Mouse (Mus musculus): ENCODE data around the gene Vps52. TPM values are rescaled to one million over a fixed set of nuclear protein-coding genes. Genes with fewer than 3 reads are reported as not detected.

Vps52 gene
- polyA plus RNA-seq, 1 experiment from 2014 or later: 53.5 TPM

DNA sequence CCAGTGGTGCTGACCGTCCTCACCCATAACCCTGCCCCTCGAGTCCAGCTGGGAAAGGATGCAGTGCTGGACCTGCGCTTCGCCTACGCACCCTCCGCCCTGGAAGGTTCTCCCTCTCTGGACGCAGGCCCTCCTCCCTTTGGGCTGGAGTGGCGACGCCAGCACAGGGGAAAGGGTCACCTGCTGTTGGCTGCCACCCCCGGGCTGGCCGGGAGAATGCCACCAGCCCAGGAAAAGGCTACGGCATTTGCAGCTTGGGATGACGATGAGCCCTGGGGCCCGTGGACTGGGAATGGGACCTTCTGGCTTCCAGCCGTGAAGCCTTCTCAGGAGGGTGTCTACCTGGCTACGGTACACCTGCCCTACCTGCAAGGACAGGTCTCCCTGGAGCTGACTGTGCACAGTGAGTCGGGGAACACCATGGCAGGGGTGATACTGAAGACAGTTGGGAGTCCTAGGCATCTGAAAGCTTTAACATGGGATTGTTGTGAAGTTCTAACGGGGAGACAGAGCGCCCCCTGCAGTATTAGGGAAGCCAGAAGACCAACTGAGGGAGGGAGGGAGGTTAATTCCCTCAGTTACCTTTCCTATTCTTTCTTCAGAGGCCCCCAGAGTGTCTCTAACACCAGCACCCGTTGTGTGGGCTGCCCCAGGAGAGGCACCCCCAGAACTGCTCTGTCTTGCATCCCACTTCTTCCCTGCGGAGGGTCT, 30.1 kb upstream of the Vps52 start:
- Histone ChIP-seq H3K36me3 (peaks cover 13% of the 10 kb centered on the region), H3K4me1 (peaks cover 25% of the 10 kb centered on the region), H3K27me3 (no peaks in the 10 kb centered on the region), H3K4me2 (no peak overlapping the region), H3K9me3 (replicated peaks) (no peaks in the 10 kb centered on the region), H3K9ac (no peak overlapping the region), H3K4me3 (replicated peaks) (no peak overlapping the region), H3K27ac (no peak overlapping the region)
- 85% methylated on average over 21 of the region's 21 CpGs for WGBS
- no peak for ATAC-seq (replicated peaks; ENCODE audit: low FRiP score)

- Histone ChIP-seq H3K9ac (no peak overlapping the region), H3K4me2 (no peak overlapping the region), H3K27ac (no peak overlapping the region), H3K27me3 (no peaks in the 10 kb centered on the region), H3K4me3 (replicated peaks) (no peak overlapping the region), H3K4me1 (peaks cover 26% of the 10 kb centered on the region), H3K9me3 (replicated peaks) (no peaks in the 10 kb centered on the region), H3K36me3 (peaks cover 13% of the 10 kb centered on the region)
- WGBS: 79% methylated on average over 17 of the region's 17 CpGs
- ATAC-seq (replicated peaks; ENCODE audit: low FRiP score): no peak
Measured at GRCm38 (mm10) chr17:33926207-33926932, 29.2 kb upstream of the Vps52 start.

GRCm38 (mm10) chr17:33928251-33928947, 27.2 kb upstream of the Vps52 start:
- Histone ChIP-seq H3K9me3 (replicated peaks) (no peaks in the 10 kb centered on the region), H3K4me2 (peak overlapping the region; percentile 99), H3K36me3 (peaks cover 28% of the 10 kb centered on the region), H3K27me3 (no peaks in the 10 kb centered on the region), H3K4me1 (peaks cover 24% of the 10 kb centered on the region), H3K9ac (peak overlapping the region; percentile 90), H3K27ac (no peak overlapping the region), H3K4me3 (replicated peaks) (peak overlapping the region; percentile 87)
- no peak for ATAC-seq (replicated peaks; ENCODE audit: low FRiP score)
- 61% methylated on average over 21 of the region's 21 CpGs for WGBS

DNA sequence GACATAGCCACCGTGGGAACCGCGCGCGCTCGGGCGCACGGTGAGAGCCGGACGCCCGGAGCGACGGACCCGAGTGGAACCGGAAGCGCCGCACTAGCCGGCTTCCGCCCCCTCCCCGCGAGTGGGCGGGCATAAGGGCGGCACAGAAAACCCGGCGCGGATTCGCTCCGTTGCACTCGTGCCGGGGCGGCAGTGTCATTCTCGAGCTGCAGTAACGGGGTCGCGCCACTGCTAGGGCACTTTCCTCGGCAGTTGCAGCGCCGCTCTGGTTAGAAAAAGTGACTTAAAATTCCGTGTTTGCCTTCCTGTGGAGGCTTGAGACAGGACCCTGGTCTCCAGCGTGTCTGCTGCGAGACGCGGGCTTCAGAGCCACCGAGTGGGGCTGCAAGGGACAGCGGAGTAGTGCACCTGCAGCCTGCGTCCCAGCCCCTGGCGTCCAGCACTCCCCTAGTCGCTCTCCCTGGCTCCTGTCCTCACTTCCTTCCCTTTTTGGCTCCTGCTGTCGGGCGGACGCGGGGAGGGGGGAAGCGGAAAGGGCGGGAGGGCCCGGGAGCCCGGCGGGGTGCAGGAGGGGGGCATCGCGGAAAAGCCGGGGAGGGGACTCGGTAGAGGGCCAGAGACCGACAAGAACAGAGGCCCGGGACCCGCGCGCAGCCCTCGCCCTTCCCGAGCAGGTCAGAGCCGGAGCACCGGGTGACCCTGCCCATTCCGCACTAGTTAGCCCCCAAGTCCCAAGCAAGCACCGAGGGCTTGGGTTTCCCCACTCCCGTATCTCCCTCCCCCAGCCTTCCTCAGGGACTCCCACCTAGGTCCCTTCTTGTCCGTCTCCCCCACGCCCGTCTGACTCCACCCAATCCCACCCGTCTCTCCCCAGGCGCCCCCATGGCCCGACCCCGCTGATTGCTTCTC, 26.0 kb upstream of the Vps52 start, which contains the start of gene Rgl2:
Rgl2 (plus strand) TSS at position 173 of the 909 bp plus-strand sequence.
- Histone ChIP-seq H3K36me3 (peaks cover 33% of the 10 kb centered on the region), H3K9me3 (replicated peaks) (no peaks in the 10 kb centered on the region), H3K27me3 (no peaks in the 10 kb centered on the region), H3K27ac (peak within 1 kb of the TSS; percentile 98), H3K9ac (peak within 1 kb of the TSS; percentile 90), H3K4me2 (peak within 1 kb of the TSS; percentile 99), H3K4me3 (replicated peaks) (peak within 1 kb of the TSS; percentile 87), H3K4me1 (peaks cover 24% of the 10 kb centered on the region)
- ATAC-seq (replicated peaks; ENCODE audit: low FRiP score): peak; percentile 83
- WGBS: under 1% methylated on average over 79 of the region's 80 CpGs

GRCm38 (mm10) chr17:33930280-33931158, 25.1 kb upstream of the Vps52 start:
- Histone ChIP-seq H3K27ac (peak overlapping the region; percentile 98), H3K9ac (peak overlapping the region; percentile 90), H3K4me3 (replicated peaks) (peak overlapping the region; percentile 87), H3K9me3 (replicated peaks) (no peaks in the 10 kb centered on the region), H3K36me3 (peaks cover 36% of the 10 kb centered on the region), H3K4me2 (peak overlapping the region; percentile 99), H3K4me1 (peaks cover 24% of the 10 kb centered on the region), H3K27me3 (no peaks in the 10 kb centered on the region)
- under 1% methylated on average over 45 of the region's 45 CpGs for WGBS
- ATAC-seq (replicated peaks; ENCODE audit: low FRiP score): peak; percentile 16; the same call in 1 of the 2 replicates

DNA sequence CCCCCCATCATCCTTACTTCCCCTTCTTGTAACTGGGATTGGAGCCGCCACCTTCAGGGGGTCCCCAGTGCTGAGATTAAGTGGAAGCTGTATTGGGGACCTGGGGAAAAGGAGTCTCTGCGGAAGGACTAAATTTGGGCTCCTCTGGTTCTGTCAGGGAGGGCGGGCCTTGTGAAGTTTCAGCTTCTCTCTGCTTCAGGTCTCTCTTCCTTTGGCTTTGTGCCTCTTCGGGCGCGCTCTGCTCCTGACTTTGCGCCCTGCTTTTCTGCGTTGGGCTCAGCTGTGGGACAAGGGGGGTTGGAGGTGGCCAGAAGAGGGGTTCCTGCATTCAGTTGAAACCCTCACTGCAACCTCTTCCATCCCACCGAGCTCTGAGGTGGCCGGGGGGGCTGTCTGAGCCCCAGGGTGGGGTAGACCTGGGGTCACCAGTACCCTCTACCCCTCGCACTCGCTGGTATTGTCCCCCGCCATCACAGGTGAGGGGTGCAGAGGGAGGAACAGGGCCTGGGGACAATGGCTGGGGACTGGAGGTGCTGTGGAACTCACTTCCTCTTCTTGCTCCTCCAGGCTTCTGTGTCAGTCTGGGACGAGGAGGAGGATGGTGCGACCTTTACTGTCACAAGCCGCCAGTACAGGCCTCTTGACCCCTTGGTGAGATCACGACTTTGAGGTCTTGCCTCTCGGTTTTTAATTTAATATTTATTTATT, 24.3 kb upstream of the Vps52 start:
- Histone ChIP-seq H3K36me3 (peaks cover 38% of the 10 kb centered on the region), H3K4me1 (peaks cover 24% of the 10 kb centered on the region), H3K27me3 (no peaks in the 10 kb centered on the region), H3K27ac (no peak overlapping the region), H3K9me3 (replicated peaks) (no peaks in the 10 kb centered on the region), H3K4me3 (replicated peaks) (peak overlapping the region; percentile 87), H3K9ac (peak overlapping the region; percentile 90), H3K4me2 (peak overlapping the region; percentile 99)
- 38% methylated on average over 18 of the region's 18 CpGs for WGBS
- ATAC-seq (replicated peaks; ENCODE audit: low FRiP score): no peak

- no peak for ATAC-seq (replicated peaks; ENCODE audit: low FRiP score)
- 93% methylated on average over 11 of the region's 11 CpGs for WGBS
- no peak overlapping the region for H3K4me2 ChIP-seq
- H3K9ac ChIP-seq: no peak overlapping the region
- H3K27me3 ChIP-seq: no peaks in the 10 kb centered on the region
- H3K9me3 ChIP-seq (replicated peaks): no peaks in the 10 kb centered on the region
- no peak overlapping the region for H3K27ac ChIP-seq
- peaks cover 24% of the 10 kb centered on the region for H3K4me1 ChIP-seq
- H3K36me3 ChIP-seq: peaks cover 41% of the 10 kb centered on the region
- no peak overlapping the region for H3K4me3 ChIP-seq (replicated peaks)
Measured at GRCm38 (mm10) chr17:33931947-33932346, 23.7 kb upstream of the Vps52 start.

DNA sequence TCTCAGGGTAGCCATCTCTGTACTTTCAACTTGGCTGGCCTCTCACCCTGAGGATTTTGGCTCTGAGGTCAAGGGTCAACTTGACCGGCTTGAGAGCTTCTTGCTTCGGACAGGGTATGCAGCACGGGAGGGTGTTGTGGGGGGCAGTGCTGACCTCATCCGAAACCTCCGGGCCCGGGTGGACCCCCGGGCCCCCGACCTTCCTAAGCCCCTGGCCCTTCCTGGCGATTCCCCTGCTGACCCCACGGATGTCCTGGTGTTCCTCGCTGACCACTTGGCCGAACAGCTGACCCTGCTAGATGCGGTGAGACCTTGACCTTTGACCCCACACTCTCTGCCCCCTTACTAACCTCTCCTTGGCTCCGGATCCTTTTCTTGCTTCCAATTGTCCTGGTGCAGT, 23.2 kb upstream of the Vps52 start:
- no peak for ATAC-seq (replicated peaks; ENCODE audit: low FRiP score)
- Histone ChIP-seq H3K27me3 (no peaks in the 10 kb centered on the region), H3K9me3 (replicated peaks) (no peaks in the 10 kb centered on the region), H3K36me3 (peaks cover 44% of the 10 kb centered on the region), H3K4me2 (no peak overlapping the region), H3K4me3 (replicated peaks) (no peak overlapping the region), H3K27ac (no peak overlapping the region), H3K4me1 (peaks cover 24% of the 10 kb centered on the region), H3K9ac (no peak overlapping the region)
- 86% methylated on average over 14 of the region's 14 CpGs for WGBS

DNA sequence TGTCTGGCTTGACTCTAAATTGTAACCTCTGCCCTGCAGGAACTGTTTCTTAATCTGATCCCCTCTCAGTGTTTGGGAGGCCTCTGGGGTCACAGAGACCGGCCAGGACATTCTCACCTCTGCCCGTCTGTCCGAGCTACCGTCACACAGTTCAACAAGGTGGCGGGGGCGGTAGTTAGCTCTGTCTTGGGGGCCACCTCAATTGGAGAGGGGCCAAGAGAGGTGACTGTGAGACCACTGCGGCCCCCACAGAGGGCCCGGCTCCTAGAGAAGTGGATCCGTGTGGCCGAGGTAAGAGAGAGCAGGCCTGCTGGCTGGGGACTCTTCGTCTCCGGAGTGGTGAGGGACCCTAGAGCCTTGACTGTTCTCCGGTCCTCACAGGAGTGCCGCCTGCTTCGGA, 22.6 kb upstream of the Vps52 start:
- H3K36me3 ChIP-seq: peaks cover 46% of the 10 kb centered on the region
- ATAC-seq (replicated peaks; ENCODE audit: low FRiP score): no peak
- no peaks in the 10 kb centered on the region for H3K27me3 ChIP-seq
- H3K9me3 ChIP-seq (replicated peaks): no peaks in the 10 kb centered on the region
- peaks cover 21% of the 10 kb centered on the region for H3K4me1 ChIP-seq
- WGBS: 90% methylated on average over 15 of the region's 15 CpGs
- no peak overlapping the region for H3K4me3 ChIP-seq (replicated peaks)
- no peak overlapping the region for H3K9ac ChIP-seq
- H3K4me2 ChIP-seq: no peak overlapping the region
- H3K27ac ChIP-seq: no peak overlapping the region

DNA sequence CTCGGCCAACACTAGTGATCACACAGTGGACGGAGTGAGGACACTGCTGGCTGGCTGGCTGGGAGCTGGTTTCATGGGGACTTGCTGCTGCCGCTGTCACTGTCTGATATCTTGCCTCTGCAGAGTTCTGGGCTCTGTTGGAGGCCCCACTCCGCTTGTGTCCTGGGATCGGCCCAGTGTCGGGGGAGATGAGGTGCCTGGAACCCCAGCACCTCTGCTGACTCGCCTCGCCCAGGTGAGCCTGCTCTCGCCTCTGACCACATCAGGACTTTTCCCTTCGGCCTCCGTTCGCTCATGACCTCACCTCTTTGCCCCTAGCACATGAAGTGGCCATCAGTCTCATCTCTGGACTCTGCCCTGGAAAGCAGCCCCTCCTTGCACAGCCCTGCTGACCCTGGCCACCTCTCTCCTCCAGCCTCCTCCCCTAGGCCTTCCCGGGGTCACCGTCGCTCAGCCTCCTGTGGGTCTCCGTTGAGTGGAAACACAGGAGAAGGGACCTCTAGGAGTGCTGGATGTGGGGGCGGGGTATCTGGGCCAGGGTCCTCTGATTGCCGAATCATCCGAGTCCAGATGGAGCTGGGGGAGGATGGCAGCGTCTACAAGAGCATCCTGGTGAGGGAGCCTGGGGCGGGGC, 20.1 kb upstream of the Vps52 start:
- Histone ChIP-seq H3K9ac (no peak overlapping the region), H3K4me1 (peaks cover 21% of the 10 kb centered on the region), H3K4me3 (replicated peaks) (no peak overlapping the region), H3K27ac (no peak overlapping the region), H3K36me3 (peaks cover 57% of the 10 kb centered on the region), H3K4me2 (no peak overlapping the region), H3K9me3 (replicated peaks) (no peaks in the 10 kb centered on the region), H3K27me3 (no peaks in the 10 kb centered on the region)
- ATAC-seq (replicated peaks; ENCODE audit: low FRiP score): no peak
- 81% methylated on average over 21 of the region's 21 CpGs for WGBS
